Mouse (Mus musculus): ENCODE results near the gene Gm9887. TPM values are rescaled to one million over a fixed set of nuclear protein-coding genes. Genes with fewer than 3 reads are reported as not detected.
"Not testable (repeated sequence)": the region's sequence is repeated elsewhere in the genome, so short reads cannot be mapped to it uniquely, and the experiment has no call there.

Gm9887 gene
- polyA plus RNA-seq, 2 experiments = 0.20 to 1.0 TPM

DNA sequence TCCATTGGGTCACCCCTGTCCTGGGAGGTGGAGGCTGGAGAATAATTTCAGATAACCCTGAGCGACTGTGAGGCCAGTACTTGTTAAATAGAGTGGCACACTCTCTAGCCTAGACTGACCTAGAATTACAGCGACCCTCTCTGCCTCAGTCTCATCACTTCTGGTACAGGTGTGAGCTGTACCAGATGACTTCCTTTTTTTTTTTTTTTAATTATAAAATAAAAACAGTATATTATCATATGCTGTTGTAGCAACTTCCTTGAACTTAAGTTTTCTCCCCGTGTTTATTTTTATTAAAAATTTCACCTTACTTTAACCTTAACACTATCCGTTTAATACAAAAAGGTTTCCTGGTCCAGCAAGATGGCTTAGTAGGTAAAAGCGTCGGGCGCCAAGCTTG is 1.3 kb downstream of the Gm9887 start:
- peak overlapping the region; percentile 96 for H3K4me2 ChIP-seq (ENCODE audit: low read depth)
- TF ChIP-seq EP300 (IDR thresholded peaks at IDR 0.05; ENCODE audit: low read depth) (no peak), CTCF (IDR thresholded peaks at IDR 0.05; ENCODE audit: low read depth) (no peak)
- H3K27me3 ChIP-seq (ENCODE audit: control insufficient read depth, insufficient read depth, low read length) = no peaks in the 10 kb centered on the region
- H3K27ac ChIP-seq = peak overlapping the region; percentile 84
- no peak for DNase-seq (ENCODE audit: low read depth in 3 of 3, low spot score in 3 of 3)
- peaks cover 4 to 16% of the 10 kb centered on the region in 2 experiments for H3K4me1 ChIP-seq (replicated peaks; ENCODE audit: control insufficient read depth in 2 of 2, insufficient read depth in 2 of 2, low read length in 1 of 2)
- 9% methylated on average over 7 of the region's 7 CpGs for WGBS (ENCODE audit: insufficient replicate concordance)
- H3K4me3 ChIP-seq (ENCODE audit: insufficient read depth in 1 of 2, low read depth in 2 of 2, low read length in 2 of 2) = peak overlapping the region; percentile 80 to 98
- H3K9ac ChIP-seq (replicated peaks) = peak overlapping the region; percentile 98
- H3K9me3 ChIP-seq (ENCODE audit: control insufficient read depth, low read length) = no peaks in the 10 kb centered on the region
- no peak for ATAC-seq (ENCODE audit: insufficient read depth)
- H3K36me3 ChIP-seq (replicated peaks; ENCODE audit: control insufficient read depth, insufficient read depth, low read depth) = peaks cover 22% of the 10 kb centered on the region

GRCm38 (mm10) chr12:69367557-69367956 is 4.7 kb downstream of the Gm9887 start:
- DNase-seq (ENCODE audit: low read depth in 3 of 3, low spot score in 3 of 3) = no peak

DNA sequence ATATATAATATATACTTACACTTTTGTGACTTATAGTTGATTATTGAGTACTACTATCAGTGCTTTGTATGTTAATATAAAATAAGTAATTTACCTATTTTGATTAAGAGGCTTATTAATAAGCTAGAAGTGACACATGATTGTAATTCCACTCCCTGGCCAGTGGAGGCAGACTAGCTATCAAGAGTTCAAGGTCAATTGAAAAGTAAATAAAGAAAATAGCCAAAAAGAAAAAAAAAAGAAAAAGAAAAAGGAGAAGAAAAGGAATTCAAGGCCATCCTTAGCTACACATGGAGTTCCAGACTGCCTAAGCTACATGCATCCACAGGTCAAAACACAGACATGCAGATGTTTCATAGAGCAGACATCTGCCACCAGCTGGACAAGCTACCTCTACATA is 5.8 kb downstream of the Gm9887 start:
- Histone ChIP-seq H3K27ac (no peak overlapping the region), H3K4me2 (ENCODE audit: low read depth) (no peak overlapping the region), H3K9ac (replicated peaks) (no peak overlapping the region), H3K4me1 (replicated peaks; ENCODE audit: control insufficient read depth in 2 of 2, insufficient read depth in 2 of 2, low read length in 1 of 2) (peaks cover 30 to 32% of the 10 kb centered on the region in 2 experiments), H3K4me3 (ENCODE audit: insufficient read depth in 1 of 2, low read depth in 2 of 2, low read length in 2 of 2) (no peak overlapping the region), H3K27me3 (ENCODE audit: control insufficient read depth, insufficient read depth, low read length) (no peaks in the 10 kb centered on the region), H3K36me3 (replicated peaks; ENCODE audit: control insufficient read depth, insufficient read depth, low read depth) (no peaks in the 10 kb centered on the region), H3K9me3 (ENCODE audit: control insufficient read depth, low read length) (no peaks in the 10 kb centered on the region)
- ATAC-seq (ENCODE audit: insufficient read depth) (no peak), DNase-seq (ENCODE audit: low read depth in 3 of 3, low spot score in 3 of 3) (no peak)
- TF ChIP-seq CTCF (IDR thresholded peaks at IDR 0.05; ENCODE audit: low read depth) (peak; percentile 45; the same call in 1 of the 2 replicates), EP300 (IDR thresholded peaks at IDR 0.05; ENCODE audit: low read depth) (no peak)

More at GRCm38 (mm10) chr12:69367557-69367956, 4.7 kb downstream of the Gm9887 start:
- WGBS (ENCODE audit: insufficient replicate concordance) = 54% methylated on average over 2 of the region's 2 CpGs
- H3K27ac ChIP-seq = no peak overlapping the region
- no peaks in the 10 kb centered on the region for H3K9me3 ChIP-seq (ENCODE audit: control insufficient read depth, low read length)
- H3K9ac ChIP-seq (replicated peaks) = no peak overlapping the region
- H3K4me3 ChIP-seq (ENCODE audit: insufficient read depth in 1 of 2, low read depth in 2 of 2, low read length in 2 of 2) = no peak overlapping the region
- no peak overlapping the region for H3K4me2 ChIP-seq (ENCODE audit: low read depth)
- TF ChIP-seq EP300 (IDR thresholded peaks at IDR 0.05; ENCODE audit: low read depth) (no peak), CTCF (IDR thresholded peaks at IDR 0.05; ENCODE audit: low read depth) (no peak)
- H3K36me3 ChIP-seq (replicated peaks; ENCODE audit: control insufficient read depth, insufficient read depth, low read depth) = no peaks in the 10 kb centered on the region
- no peaks in the 10 kb centered on the region for H3K27me3 ChIP-seq (ENCODE audit: control insufficient read depth, insufficient read depth, low read length)
- no peak for ATAC-seq (ENCODE audit: insufficient read depth)
- peaks cover 25 to 26% of the 10 kb centered on the region in 2 experiments for H3K4me1 ChIP-seq (replicated peaks; ENCODE audit: control insufficient read depth in 2 of 2, insufficient read depth in 2 of 2, low read length in 1 of 2)

- Histone ChIP-seq H3K4me1 (replicated peaks; ENCODE audit: control insufficient read depth in 2 of 2, insufficient read depth in 2 of 2, low read length in 1 of 2) (peaks cover 26 to 31% of the 10 kb centered on the region in 2 experiments), H3K9ac (replicated peaks) (no peak overlapping the region; the same call in 1 of the 2 replicates), H3K4me3 (ENCODE audit: insufficient read depth in 1 of 2, low read depth in 2 of 2, low read length in 2 of 2) (no peak overlapping the region), H3K4me2 (ENCODE audit: low read depth) (no peak overlapping the region), H3K27me3 (ENCODE audit: control insufficient read depth, insufficient read depth, low read length) (no peaks in the 10 kb centered on the region), H3K27ac (no peak overlapping the region), H3K36me3 (replicated peaks; ENCODE audit: control insufficient read depth, insufficient read depth, low read depth) (no peaks in the 10 kb centered on the region), H3K9me3 (ENCODE audit: control insufficient read depth, low read length) (no peaks in the 10 kb centered on the region)
- WGBS (ENCODE audit: insufficient replicate concordance) = 64% methylated on average over 7 of the region's 7 CpGs
- TF ChIP-seq EP300 (IDR thresholded peaks at IDR 0.05; ENCODE audit: low read depth) = no peak
- no peak for TF ChIP-seq CTCF (IDR thresholded peaks at IDR 0.05; ENCODE audit: low read depth)
- no peak for DNase-seq (ENCODE audit: low read depth in 3 of 3, low spot score in 3 of 3)
- ATAC-seq (ENCODE audit: insufficient read depth) = no peak
These were observed 6.5 kb downstream of the Gm9887 start for GRCm38 (mm10) chr12:69365757-69366156.

GRCm38 (mm10) chr12:69363899-69364762 is 8.1 kb downstream of the Gm9887 start:
- ATAC-seq (ENCODE audit: insufficient read depth) (peak; percentile 46), DNase-seq (ENCODE audit: low read depth in 3 of 3, low spot score in 3 of 3) (peak; percentile 73 to 83 (median 76))
- Histone ChIP-seq H3K9me3 (ENCODE audit: control insufficient read depth, low read length) (no peaks in the 10 kb centered on the region), H3K9ac (replicated peaks) (peak overlapping the region; percentile 84), H3K4me1 (replicated peaks; ENCODE audit: control insufficient read depth in 2 of 2, insufficient read depth in 2 of 2, low read length in 1 of 2) (peaks cover 22 to 28% of the 10 kb centered on the region in 2 experiments), H3K4me2 (ENCODE audit: low read depth) (peak overlapping the region; percentile 91), H3K36me3 (replicated peaks; ENCODE audit: control insufficient read depth, insufficient read depth, low read depth) (no peaks in the 10 kb centered on the region), H3K27ac (peak overlapping the region; percentile 91), H3K27me3 (ENCODE audit: control insufficient read depth, insufficient read depth, low read length) (no peaks in the 10 kb centered on the region), H3K4me3 (ENCODE audit: insufficient read depth in 1 of 2, low read depth in 2 of 2, low read length in 2 of 2) (peak overlapping the region; percentile 71 to 91)
- 4% methylated on average over 32 of the region's 32 CpGs for WGBS (ENCODE audit: insufficient replicate concordance)
- TF ChIP-seq CTCF (IDR thresholded peaks at IDR 0.05; ENCODE audit: low read depth) = peak; percentile 7; the same call in 1 of the 2 replicates
- peak; percentile 44; the same call in 1 of the 2 replicates for TF ChIP-seq EP300 (IDR thresholded peaks at IDR 0.05; ENCODE audit: low read depth)

- H3K9ac ChIP-seq (replicated peaks); H3K36me3 ChIP-seq (replicated peaks; ENCODE audit: control insufficient read depth, insufficient read depth, low read depth); ATAC-seq (ENCODE audit: insufficient read depth); H3K4me3 ChIP-seq (ENCODE audit: insufficient read depth in 1 of 2, low read depth in 2 of 2, low read length in 2 of 2); H3K9me3 ChIP-seq (ENCODE audit: control insufficient read depth, low read length); H3K27me3 ChIP-seq (ENCODE audit: control insufficient read depth, insufficient read depth, low read length); DNase-seq (ENCODE audit: low read depth in 3 of 3, low spot score in 3 of 3); H3K4me2 ChIP-seq (ENCODE audit: low read depth); H3K27ac ChIP-seq: not testable (repeated sequence)
- H3K4me1 ChIP-seq (replicated peaks; ENCODE audit: control insufficient read depth in 2 of 2, insufficient read depth in 2 of 2, low read length in 1 of 2) = peaks cover 22 to 28% of the 10 kb centered on the region in 2 experiments
- 83% methylated on average over 7 of the region's 7 CpGs for WGBS (ENCODE audit: insufficient replicate concordance)
These were observed 9.1 kb downstream of the Gm9887 start for GRCm38 (mm10) chr12:69363110-69363509.
